Mouse (Mus musculus) small intestine, adult 2 months (tissue): Measurements from ENCODE around the gene Efnb2. TPM values are rescaled to one million over a fixed set of nuclear protein-coding genes. Genes with fewer than 3 reads are reported as not detected.

Source experiments
- H3K27ac ChIP-seq: fragments of 200-500 bp; 2 replicates; pipeline ENCODE4 v1.5.1; 2012; ENCODE audit warnings: low read depth, low read length, control low read depth, inconsistent platforms; ENCODE audit not compliant: insufficient read depth
- H3K27me3 ChIP-seq: fragments of 200-500 bp; 2 replicates; pipeline ENCODE4 v1.6.1; 2012; ENCODE audit warnings: mild to moderate bottlenecking, moderate library complexity, low read length, inconsistent platforms; ENCODE audit not compliant: control insufficient read depth, insufficient read depth
- H3K36me3 ChIP-seq: fragments of 200-500 bp; 2 replicates; pipeline ENCODE4 v1.6.1; 2012; ENCODE audit warnings: mild to moderate bottlenecking, low read length, control low read depth, inconsistent platforms; ENCODE audit not compliant: control insufficient read depth, insufficient read depth
- H3K4me1 ChIP-seq: fragments of 200-500 bp; 2 replicates; pipeline ENCODE4 v1.6.1; 2012; ENCODE audit warnings: low read length, inconsistent platforms, mixed read lengths; ENCODE audit not compliant: control insufficient read depth, insufficient read depth, insufficient read length
- H3K4me3 ChIP-seq: fragments of 200-500 bp; 2 replicates; pipeline ENCODE4 v1.5.1; 2012; ENCODE audit warnings: low read depth, mild to moderate bottlenecking, control low read depth, inconsistent platforms, low read length, moderate library complexity
- CTCF ChIP-seq: fragments of 200-500 bp; IDR thresholded peaks from 2 replicates; pipeline ENCODE4 v1.5.1; 2012; ENCODE audit warnings: low read depth, mild to moderate bottlenecking, control low read depth, inconsistent platforms, low read length, moderate library complexity, mixed read lengths; ENCODE audit not compliant: insufficient replicate concordance, insufficient read length; ENCODE audit errors: extremely low read depth
- POLR2A ChIP-seq: fragments of 200-500 bp; IDR thresholded peaks from 2 replicates; pipeline ENCODE4 v1.6.1; 2012; ENCODE audit warnings: low read depth, mild to moderate bottlenecking, control low read depth, inconsistent platforms, low read length, moderate library complexity
- WGBS: fragments of 180-500 bp; shearing (Covaris S2); methylation state at CpG from one replicate; pipeline ENCODE4 v1.1.7; 2018; 5-methylcytosine and 5-hydroxymethylcytosine counted together
- polyA plus RNA-seq: library from polyadenylated mRNA; depleted of rRNA; stranded (reverse); fragments of >200 nt; gene quantifications from 2 replicates; pipeline ENCODE4 v1.2.3, GENCODE M21; 2012

Efnb2 gene
- polyA plus RNA-seq, 1 experiment: 77.8 TPM

DNA sequence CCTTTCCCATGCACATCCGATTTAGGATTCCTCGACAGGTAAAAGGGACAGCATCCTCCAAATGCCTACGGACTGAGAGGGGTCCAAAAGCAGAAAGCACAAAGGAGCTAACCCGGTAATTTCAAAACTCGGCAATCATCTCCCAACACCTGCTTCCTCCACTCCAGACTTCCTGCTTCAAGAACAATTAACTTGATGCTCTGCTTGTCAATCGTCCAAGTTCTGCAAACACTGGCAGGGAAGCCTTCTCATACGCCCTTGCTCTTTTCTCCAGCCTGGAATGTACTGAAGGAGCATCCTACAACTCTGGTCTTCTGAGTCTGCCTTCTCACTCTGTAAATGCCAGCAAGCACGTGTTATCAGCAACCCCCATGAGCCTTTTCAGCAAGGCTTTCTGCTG, 37.6 kb downstream of the Efnb2 start:
- Histone ChIP-seq H3K27me3 (no peaks in the 10 kb centered on the region), H3K4me3 (no peak overlapping the region; the same call in 1 of the 2 replicates), H3K27ac (no peak overlapping the region), H3K36me3 (peaks cover 36% of the 10 kb centered on the region), H3K4me1 (no peaks in the 10 kb centered on the region; the same call in 1 of the 2 replicates)
- WGBS: 14% methylated on average over 8 of the region's 8 CpGs
- no peak for TF ChIP-seq CTCF
- no peak for TF ChIP-seq POLR2A

- Histone ChIP-seq H3K4me3 (no peak overlapping the region), H3K4me1 (no peaks in the 10 kb centered on the region; the same call in 1 of the 2 replicates), H3K36me3 (peaks cover 38% of the 10 kb centered on the region), H3K27me3 (no peaks in the 10 kb centered on the region), H3K27ac (no peak overlapping the region)
- TF ChIP-seq CTCF: no peak
- no peak for TF ChIP-seq POLR2A
- 95% methylated on average over 3 of the region's 3 CpGs for WGBS
Measured at GRCm38 (mm10) chr8:8622476-8622875, 38.6 kb downstream of the Efnb2 start.

DNA sequence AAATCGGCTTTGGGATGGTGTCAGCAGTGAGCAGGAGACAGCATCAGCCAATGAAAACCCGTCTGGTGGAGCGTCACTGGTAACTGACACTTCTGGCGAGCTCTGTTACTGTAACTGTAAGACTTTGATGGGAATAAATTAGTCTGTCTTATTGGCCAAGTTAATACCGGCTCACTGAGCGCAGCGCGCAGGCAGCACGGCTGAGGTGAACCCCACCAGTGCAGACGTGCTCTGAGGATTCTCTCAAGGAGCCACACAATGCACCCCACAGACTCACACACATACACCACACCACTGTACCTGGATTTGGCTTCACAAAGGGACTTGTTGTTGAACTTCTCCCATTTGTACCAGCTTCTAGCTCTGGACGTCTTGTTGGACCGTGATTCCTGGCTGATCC, 39.0 kb downstream of the Efnb2 start:
- 92% methylated on average over 12 of the region's 12 CpGs for WGBS
- Histone ChIP-seq H3K36me3 (peaks cover 39% of the 10 kb centered on the region), H3K4me3 (no peak overlapping the region), H3K4me1 (no peaks in the 10 kb centered on the region; the same call in 1 of the 2 replicates), H3K27ac (no peak overlapping the region), H3K27me3 (no peaks in the 10 kb centered on the region)
- TF ChIP-seq CTCF (no peak), POLR2A (no peak)

DNA sequence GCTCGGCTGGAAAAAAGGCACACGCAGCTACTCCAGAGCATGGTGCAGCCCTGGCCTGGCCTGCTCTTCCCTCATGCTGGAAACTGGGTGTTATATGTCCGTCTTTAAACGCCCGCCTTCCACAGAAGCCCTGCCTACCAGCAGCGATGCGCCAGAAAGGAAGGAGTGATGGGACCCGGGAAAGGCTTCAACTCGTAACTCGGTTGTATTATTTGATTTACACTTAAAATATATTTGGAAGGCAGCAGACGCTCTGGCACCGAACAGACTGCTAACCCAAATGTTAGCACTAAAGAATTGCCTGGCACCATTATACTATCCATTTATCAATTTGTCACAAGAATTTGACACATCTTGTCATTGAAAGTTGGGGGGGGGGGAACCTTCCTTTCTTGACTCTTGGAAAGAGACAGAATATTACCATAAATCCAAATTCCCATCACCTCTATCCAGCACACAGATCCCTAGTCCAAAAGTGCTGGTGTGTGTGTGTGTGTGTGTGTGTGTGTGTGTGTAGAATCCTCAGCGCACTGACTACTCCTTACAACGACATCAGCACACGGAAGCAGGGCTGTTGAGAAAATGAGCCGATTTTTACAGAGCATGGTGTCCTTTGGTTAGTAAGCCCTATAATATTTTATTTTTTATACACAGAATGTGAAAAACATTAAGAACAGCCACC, 39.7 kb downstream of the Efnb2 start:
- no peak for TF ChIP-seq POLR2A
- no peak for TF ChIP-seq CTCF
- H3K27me3 ChIP-seq: no peaks in the 10 kb centered on the region
- peaks cover 38% of the 10 kb centered on the region for H3K36me3 ChIP-seq
- WGBS: 93% methylated on average over 16 of the region's 16 CpGs
- H3K4me1 ChIP-seq: no peaks in the 10 kb centered on the region; the same call in 1 of the 2 replicates
- no peak overlapping the region for H3K27ac ChIP-seq
- no peak overlapping the region for H3K4me3 ChIP-seq

DNA sequence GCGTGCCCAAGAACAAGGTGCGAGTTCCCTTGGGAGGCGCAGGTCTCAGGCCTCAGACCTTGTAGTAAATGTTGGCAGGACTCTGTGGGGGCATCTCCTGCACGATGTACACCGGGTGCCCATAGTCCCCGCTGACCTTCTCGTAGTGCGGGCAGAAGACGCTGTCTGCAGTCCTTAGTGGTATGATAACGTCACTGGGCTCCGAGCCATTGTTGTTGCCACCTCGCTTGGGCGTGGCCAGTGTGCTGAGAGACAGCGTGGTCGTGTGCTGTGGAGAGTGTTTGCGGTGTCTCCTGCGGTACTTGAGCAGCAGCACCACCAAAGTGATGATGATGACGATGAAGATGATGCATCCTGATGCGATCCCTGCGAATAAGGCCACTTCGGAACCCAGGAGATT, 40.5 kb downstream of the Efnb2 start:
- 93% methylated on average over 21 of the region's 21 CpGs for WGBS
- peaks cover 36% of the 10 kb centered on the region for H3K36me3 ChIP-seq
- H3K27ac ChIP-seq: no peak overlapping the region
- H3K27me3 ChIP-seq: no peaks in the 10 kb centered on the region
- H3K4me1 ChIP-seq: no peaks in the 10 kb centered on the region; the same call in 1 of the 2 replicates
- no peak overlapping the region for H3K4me3 ChIP-seq
- TF ChIP-seq CTCF: no peak
- no peak for TF ChIP-seq POLR2A

- no peak overlapping the region for H3K27ac ChIP-seq
- H3K36me3 ChIP-seq: peaks cover 36% of the 10 kb centered on the region
- no peak for TF ChIP-seq CTCF
- no peak overlapping the region for H3K4me3 ChIP-seq
- H3K27me3 ChIP-seq: no peaks in the 10 kb centered on the region
- 71% methylated on average over 19 of the region's 19 CpGs for WGBS
- H3K4me1 ChIP-seq: no peaks in the 10 kb centered on the region; the same call in 1 of the 2 replicates
Measured at GRCm38 (mm10) chr8:8619221-8620194, 41.5 kb downstream of the Efnb2 start.

- 61% methylated on average over 1 of the region's 1 CpGs for WGBS
- no peak overlapping the region for H3K4me3 ChIP-seq
- TF ChIP-seq CTCF (no peak), POLR2A (no peak)
- H3K36me3 ChIP-seq: peaks cover 7% of the 10 kb centered on the region; the same call in 1 of the 2 replicates
- no peaks in the 10 kb centered on the region for H3K27me3 ChIP-seq
- no peaks in the 10 kb centered on the region for H3K4me1 ChIP-seq
- H3K27ac ChIP-seq: no peak overlapping the region
Measured at GRCm38 (mm10) chr8:8613844-8614243, 47.2 kb downstream of the Efnb2 start.
